Mouse (Mus musculus) lung, postnatal 0 days (tissue): ENCODE data around the gene Mllt3.

Experiments
- CTCF ChIP-seq: IDR thresholded peaks from 2 replicates; pipeline ENCODE4 v1.5.1; 2016; ENCODE audit warnings: antibody characterized with exemption, mild to moderate bottlenecking
- EP300 ChIP-seq: IDR thresholded peaks from 2 replicates; pipeline ENCODE4 v1.6.1; 2016; ENCODE audit warnings: antibody characterized with exemption, mild to moderate bottlenecking, control low read depth

GRCm38 (mm10) chr4:88019645-88020044, 13.5 kb downstream of the Mllt3 start:
- TF ChIP-seq CTCF (no peak), EP300 (no peak)
